Mouse (Mus musculus) lung, postnatal 14 days (tissue): ENCODE results near the gene Pde4dip.

Experiments used
- DNase-seq: peaks from one replicate; pipeline ENCODE4 v3.0.0; 2021

Pde4dip gene

DNA sequence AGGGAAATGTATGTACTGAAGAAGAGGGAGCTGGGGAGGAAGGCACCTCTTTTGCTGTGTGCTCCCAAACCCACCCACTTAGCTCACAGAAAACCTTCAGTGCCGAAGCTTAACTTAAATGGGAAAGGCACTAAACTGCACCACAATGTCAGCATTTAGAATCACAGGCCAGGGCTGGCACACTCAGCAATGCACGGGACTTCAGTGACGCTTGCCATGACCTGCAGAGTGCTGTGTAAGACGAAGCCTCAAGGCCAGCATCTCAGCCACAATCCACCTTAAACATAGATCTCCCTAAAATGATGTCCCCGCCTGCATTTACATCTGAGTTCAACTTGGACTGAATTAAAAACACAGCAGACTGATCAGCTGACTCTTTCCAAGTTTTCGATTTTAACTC lies 91.1 kb downstream of the Pde4dip start:
- DNase-seq: no peak

DNA sequence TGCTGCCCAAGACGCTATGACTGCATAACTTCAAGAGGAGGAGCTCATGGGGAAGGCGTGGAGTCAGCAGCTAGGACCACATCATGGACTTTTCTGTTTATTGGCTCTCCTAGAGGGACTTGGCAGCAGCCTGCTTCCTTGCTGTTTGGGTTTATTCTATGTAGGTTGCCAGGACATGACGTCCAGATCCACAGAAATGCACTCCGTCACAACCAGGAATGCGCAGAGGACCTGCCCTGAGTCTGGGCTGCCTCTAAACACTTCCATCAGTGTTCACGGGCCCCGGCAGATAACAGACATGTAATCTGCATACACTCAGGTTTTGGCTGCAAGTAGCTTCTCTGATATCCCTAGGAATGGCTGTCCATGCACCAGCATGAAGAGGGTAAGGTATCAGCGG lies 94.5 kb downstream of the Pde4dip start:
- DNase-seq: no peak

DNA sequence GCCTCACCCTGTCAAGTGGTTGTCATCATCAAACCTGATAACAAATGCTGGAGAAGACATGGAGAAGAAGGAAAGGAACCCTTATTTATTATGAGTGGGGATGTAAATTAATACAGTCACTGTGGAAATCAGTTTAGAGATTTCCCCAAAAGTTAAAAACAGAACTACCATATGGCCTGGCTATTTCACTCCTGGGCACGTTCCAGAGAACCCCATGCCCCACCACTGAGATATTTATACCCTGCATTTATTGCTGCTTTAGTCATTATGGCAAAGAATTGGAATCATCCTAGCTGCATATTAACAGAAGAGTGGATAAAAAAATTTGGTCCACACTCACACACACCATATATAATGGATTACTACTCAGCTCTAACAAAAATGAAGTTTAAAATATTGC lies 98.4 kb downstream of the Pde4dip start:
- DNase-seq: no peak

DNA sequence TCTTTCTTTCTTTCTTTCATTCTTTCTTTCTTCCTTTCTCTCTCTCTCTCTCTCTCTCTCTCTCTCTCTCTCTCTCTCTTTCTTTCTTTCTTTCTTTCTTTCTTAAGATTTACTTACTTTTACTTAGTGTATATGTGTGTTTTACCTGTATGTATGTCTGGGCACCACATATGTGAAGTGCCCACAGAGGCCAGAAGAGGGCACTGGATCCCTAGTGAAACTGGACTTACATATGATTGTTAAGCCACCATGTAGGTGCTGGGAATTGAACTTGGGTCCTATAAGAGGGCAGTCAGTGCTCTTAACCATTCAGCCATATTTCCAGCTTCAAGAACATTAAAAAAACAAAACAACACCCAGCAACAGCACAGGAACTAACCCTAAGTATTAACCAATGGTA lies 99.2 kb downstream of the Pde4dip start:
- DNase-seq: no peak

DNA sequence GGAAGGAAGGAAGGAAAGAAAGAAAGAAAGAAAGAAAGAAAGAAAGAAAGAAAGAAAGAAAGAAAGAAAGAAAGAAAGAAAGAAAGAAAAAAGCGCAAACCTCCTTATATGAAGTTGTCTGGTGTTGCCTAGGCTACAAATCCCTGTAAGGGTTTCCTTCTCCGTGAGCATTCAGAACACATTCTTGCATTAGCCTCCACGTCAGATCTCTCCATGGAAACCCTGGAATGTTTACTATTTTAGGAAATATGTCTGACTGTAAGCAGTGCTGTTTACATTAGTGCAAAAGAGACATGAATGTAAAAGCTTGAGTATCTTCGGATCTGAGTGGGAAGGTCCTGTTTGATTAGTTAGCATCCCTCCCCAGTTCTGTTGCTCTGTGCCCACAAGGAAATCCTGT lies 112.3 kb downstream of the Pde4dip start:
- no peak for DNase-seq

DNA sequence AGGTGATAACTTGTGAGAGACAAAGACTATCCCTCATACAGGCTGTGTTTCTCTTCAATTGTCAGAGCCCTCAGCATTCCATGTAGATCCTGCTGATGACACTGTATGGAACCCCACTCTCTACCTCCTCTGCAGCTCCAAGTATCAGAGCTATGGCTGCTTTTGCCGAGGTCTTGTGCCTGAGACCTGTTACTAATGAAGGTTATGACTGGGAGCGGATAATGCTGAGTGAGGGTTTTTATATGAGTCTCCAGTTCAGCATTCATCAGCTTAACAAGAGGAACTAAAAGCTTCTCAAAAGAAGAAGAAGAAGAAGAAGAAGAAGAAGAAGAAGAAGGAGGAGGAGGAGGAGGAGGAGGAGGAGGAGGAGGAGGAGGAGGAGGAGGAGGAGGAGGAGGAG lies 112.8 kb downstream of the Pde4dip start:
- DNase-seq: no peak

DNA sequence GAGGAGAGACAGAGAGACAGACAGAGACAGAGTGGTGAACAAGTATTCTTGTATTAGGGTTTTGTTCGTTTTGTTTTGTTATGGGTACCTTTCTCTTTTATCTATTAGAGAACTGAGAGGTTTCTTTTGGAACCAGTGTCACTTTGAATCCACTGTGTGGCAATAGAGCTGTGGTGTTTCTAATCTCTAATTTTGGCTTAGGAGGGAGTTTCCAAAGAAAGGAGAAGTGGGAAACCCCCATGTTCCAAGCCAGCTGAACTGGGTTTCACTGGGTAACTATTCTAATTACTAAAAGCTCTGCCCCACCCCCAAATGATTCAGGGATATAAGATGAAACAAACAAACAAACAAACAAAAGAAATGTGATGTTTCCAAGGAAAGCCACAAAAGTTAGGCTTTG lies 113.6 kb downstream of the Pde4dip start:
- DNase-seq: no peak

DNA sequence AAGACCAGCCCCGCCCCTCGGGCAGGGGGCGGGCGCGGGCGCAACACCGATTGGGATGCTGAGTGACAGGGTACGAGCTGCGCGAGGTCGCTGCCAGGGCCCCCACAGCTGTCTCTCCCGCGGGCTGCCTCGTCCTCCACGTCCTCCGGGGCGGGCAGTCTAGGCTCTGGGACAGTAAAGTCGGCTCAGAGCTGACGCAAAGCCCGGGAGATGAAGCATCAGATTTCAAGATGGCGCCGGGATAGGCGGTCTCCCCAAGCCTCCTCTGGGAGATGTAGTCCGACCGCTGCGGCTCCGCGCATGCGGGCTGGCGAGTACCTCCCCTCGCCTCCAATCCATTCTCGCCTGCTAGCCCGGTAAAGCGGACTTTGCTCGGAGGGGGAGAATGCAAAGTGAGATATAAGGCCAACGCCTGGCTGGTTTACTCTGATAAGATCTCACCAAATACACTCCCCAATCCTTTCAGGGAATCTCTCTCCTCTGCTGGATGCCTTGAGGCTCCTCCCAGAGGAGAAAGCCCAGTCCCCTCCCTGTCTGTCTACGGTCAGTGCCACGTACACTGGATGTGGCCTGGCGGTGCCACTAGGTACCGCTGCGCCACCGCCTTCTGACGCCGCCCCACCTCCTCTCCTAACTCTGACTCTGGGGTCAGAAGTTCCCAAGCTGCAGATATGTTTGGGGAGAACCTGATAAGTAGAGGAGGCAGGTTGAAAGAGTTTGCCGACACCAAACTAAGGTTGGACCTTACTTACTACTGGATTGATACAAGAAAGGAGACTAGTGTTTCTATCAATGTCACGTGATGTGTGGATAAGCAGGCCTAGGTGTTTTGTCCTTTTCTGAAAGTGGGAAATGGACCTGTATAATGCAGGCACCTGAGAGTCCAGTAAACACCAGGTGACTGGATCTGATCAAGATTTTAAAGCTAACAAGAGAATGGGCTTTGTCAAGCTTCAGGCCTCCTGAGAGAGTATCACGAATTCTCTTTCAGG lies 120.4 kb downstream of the Pde4dip start:
- DNase-seq: peak; percentile 91

DNA sequence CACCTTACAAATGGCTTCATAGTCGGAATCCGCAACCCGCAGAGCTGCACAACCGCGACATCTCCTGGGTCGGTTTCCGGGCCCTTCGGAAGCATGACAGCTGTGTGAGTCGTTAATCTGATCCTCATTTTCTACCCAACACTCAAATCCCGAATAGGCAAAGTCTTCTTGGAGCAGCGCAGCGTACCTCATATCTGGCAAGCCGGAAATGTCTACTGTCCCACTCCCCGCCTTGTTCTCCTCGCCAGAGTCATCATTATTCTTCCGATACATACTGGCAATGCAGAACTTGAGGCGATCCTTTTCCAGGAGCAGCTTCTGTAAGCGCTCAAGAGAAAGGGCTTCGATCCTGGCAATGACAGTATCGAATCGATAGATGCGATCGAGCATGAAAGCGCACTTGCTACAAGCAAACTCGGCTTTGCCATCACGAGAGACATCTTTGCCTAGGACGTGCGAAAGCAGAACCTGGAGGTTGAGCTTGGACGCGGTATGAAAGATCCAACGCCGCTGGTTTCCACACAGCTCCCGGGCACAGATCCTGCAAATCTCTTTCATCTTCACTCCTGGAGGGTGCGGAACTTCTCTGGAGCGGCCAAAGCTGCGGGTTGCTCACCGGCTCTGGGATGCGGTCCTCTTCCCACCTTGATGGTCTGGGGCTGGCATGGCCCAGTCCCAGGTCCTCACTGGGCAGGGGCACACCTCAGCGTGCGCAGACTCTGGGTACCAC lies 121.3 kb downstream of the Pde4dip start:
- peak; percentile 15 for DNase-seq

DNA sequence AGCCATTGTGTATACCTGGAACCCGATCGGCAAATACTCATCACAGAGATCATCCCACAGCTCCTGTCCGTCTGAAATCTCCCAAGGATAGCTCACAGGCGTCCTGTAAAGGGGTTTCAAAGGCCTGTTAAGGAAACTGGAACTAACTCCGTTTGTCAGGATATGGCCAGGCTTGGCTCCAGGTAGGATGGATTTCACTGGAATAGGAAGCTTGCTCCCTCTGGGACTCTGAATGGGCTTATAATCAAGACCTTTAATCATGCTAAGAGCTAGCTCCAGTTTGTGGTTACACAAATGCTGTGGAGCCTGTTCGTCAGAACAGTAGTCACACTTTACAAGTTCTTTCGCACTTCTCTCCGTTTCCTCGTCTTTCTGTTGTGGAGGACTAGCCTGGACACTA lies 122.0 kb downstream of the Pde4dip start:
- DNase-seq: no peak

DNA sequence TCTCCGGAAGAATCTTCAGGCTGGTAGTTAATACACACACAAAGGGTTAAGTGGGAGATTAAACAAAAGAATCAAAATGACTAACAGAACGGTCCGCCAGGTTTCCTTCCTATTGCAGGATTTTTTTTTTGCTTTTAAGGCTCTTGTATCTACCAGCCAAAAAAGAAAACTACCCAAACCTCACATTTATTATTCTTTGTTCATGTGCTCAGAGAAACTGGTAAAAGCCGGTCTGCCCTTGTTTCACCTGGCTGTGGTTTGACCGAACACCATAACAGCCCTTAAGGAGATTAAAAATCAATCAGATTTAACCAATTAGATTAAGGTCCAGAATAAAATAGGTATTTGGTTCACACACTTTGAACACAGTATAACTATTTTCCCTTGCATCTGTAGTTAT lies 124.4 kb downstream of the Pde4dip start:
- no peak for DNase-seq

DNA sequence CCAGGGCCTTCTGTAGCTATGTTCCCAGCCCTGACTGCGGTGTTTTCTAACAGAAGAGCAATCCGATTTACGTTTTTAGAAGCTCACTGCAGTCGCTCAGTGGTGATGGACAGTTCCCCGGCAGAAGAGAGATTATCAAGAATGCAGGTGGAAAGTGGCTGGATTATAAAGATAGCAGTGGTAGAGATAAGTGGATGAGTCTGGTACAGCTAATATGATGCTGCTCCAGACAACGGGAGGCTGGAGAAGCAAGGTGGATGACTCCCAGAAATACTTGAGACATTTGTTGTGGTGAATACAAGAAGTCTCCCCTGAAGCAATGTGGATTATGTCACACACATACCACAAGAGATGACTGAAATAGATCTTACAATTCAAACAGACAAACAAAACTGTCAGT lies 126.6 kb downstream of the Pde4dip start:
- DNase-seq: no peak

DNA sequence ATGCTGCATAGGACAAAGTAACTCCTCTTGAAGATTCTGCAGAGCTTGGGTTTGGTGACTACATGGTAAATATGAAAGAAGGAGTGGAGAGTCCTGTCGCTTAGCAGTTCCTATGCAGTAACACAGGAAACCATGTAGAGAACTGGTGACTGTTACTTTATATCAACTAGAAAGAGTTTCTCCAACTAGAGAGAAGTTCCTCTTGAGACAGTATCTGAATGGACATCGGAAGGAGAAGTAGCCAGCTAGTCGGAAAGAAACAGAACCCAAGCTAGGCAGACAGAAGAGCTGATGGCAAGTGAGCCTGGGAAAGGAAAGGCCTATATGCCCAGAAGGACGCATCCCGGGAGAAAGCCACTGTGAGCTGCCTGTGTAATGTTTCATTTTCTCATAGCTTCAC lies 127.3 kb downstream of the Pde4dip start:
- DNase-seq: no peak

DNA sequence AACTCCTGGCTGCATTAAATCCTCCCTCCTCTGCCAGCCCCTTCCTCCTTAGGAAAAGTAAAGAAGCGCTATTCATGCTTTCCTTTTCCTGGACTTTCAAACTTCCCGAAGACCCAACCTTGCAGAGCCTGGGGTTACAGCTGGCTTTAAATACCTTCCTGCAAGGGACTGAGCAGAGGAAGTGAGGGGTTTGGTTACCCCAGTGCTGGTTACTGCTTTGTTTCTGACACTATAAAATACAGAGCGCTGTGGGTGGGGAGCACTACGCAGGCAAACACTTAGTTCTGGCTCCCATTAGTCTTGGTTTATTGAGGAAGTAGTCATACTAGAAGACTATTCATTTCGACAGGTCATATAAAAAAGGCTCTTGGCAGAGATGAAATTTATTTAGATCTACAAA lies 128.7 kb downstream of the Pde4dip start:
- no peak for DNase-seq

DNA sequence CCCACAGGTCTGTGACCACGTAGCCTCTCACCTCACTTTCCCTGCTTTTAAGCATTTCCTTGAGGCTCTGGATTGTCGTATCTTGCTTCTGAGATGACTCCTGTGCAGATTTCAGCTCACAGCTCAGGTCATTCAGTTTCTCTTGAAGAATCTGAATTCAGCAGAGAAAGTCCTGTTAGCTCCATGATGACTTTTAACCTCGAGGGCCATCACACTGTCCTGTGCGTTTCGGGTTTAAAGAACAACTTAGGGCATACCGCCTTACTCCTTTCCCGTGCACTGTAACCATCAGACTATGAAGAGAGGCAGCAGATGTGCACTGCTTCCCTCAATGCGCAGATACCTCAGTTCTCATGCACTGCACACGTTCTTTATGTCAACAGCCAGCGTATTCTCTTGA lies 131.0 kb downstream of the Pde4dip start:
- DNase-seq: no peak

DNA sequence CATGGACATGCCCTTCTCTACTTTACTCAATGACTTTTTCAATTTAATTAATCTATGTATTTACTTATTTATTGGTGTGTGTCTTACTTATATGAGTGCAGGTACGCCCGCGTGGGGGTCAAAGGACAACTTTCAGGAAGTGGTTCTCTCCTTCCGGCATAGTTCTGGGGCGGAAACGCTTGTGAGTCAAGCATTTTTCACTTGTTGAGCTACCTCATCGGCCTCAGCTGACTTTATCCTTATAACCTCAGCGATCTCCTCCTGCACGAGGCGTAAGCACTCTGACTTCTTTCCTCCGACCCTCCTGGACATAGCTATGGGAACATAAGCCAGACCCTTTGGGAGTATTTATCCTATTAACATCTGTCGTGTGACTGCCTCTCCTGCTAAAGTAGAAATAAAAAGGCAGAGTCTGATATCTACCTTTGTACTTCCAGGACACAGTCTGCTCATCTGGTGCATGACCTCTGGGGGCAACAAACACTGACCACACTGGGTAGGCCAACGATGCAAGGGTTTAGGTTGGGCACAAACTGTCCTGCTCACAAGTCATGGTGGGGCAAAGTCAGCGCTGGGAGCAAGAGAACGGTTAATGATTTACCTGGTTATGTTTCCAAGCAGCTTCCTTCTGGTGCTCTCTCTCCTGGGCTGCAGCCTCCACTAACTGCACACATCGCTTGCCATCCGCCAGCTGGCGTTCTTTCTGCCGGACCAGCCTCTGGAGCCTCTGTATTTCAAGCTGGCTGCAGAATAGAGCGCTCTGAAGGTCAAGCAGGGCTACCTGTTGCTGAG lies 132.0 kb downstream of the Pde4dip start:
- DNase-seq: no peak

DNA sequence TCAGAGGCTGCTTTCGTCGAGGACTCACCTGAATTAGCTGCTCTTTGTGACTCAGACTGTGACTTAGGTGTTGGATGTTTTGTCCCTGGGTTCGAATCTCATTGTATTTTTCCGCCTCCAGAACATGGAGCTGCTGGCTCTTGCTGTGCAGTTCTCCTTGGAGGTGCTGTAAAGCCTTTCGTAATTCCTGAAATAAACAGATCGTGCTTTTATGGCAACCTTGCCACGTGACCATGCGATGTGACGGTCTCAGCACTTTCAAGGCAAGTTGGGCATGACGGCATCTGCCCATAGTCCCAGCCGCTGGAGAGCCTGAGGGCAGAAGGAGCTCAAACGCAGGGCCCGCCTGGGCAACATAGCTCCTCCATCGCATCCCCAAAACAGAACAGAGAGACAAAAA lies 133.1 kb downstream of the Pde4dip start:
- no peak for DNase-seq

DNA sequence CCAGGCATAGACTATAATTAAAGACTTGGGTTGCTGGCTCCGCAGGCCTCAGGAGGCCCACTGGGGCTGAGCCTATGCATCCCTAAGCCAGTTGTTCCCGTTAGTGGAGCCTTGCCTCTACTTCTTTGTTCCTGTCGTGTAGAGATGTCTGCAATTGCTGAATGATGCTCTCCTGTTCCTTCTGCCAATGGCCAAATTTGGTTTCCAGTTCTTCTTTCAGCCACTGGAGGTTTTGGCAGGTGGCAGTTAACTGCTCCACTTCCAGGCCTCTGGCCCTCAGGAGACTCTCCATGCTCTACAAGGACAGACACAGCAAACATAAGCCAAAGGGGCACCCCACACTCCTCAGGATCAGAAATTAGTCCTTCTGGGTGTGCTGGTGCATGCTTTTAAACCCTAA lies 135.6 kb downstream of the Pde4dip start:
- no peak for DNase-seq

DNA sequence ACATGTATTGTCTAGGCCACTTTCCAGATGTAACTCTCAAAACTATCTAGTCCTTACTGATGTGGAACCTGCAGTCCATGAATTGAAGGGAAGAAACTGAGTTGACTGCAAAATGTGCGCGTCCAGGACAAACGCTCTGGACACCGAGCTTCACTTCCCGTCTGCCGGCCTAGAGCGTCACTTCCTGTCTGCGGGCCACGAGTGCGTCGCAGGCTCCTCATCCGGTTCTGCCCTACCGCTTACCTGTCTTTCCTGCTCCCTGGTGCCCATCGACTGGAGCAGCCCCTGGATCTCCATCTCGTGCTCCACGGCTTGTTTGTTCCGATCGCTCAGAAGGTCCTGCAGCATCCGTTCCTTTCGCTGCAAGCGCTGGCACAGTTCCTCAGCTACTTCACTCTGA lies 136.9 kb downstream of the Pde4dip start:
- DNase-seq: no peak

DNA sequence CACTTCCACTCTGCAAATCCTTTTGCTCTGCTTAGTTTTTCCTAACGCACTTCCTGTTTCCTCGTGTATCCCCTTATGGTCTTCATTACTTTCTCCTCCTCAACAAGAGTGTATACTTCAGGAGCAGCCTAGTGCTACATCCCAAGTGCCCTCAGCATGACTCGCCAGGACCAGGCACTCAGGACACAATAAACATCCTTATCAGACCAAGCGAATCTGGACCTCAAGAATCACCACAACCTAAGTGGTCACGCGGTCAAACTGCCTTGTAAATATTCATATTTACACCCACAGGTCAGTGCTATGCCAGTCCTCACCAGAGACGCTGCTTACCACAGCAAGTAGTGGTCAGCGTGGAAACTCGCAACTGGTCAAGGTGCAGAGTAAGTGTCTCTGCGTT lies 139.7 kb downstream of the Pde4dip start:
- DNase-seq: no peak

DNA sequence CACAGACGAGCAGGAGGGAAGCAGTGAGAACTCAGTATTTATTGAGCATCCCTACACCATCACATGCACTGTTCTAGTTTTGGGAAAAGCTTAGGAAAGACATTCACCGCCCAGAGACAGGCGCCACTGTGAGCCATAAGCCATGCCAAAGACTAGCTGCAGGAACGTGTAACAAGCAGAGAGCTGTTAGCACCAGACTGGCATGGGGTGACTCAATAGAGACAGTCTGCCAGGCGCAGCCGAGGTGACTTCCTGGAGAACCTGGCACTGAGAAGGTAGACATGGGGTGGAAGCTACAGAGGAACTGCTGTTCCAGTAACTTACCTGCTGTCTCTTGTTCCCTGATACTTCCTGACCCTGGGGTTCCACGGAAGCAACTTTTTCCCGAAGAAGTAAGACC lies 145.7 kb downstream of the Pde4dip start:
- DNase-seq: no peak

DNA sequence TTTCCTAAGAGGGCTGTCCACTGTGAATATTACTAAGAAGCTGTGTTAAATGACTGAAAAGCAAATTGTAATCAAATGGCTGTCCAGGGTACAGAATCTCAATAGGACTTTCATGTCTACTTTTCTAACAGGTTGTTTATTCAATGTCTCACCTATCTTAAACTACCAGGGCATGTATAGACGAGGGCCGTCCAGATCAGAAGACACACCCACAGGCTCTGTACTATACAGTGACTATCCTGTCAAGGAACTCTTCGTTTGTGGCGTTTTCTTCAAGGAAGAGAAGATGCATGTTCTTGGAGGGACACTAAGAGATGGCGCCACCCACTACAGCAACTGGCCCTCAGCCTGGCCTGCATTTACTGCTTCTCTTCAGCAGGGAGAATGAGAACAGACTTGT lies 152.9 kb downstream of the Pde4dip start:
- DNase-seq: no peak

DNA sequence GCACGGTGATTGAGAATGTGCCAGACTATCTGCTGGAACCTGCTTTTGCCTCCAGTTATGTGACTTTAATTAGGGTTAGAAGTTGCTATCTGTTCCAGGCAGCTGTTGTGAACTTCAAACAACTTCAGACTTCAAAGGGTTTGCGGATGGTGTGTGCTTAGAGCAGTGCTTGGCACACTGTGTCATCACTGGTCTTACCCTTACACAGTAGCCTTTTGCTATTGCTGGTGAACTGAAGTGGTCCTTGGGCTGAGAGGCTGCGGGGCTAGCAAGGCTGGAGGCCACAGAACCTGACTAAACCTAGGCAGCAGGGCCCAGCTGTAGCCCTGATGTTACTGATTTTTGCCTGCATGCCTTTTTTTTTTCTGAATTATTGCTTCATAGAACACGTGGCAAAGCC lies 154.2 kb downstream of the Pde4dip start:
- no peak for DNase-seq

DNA sequence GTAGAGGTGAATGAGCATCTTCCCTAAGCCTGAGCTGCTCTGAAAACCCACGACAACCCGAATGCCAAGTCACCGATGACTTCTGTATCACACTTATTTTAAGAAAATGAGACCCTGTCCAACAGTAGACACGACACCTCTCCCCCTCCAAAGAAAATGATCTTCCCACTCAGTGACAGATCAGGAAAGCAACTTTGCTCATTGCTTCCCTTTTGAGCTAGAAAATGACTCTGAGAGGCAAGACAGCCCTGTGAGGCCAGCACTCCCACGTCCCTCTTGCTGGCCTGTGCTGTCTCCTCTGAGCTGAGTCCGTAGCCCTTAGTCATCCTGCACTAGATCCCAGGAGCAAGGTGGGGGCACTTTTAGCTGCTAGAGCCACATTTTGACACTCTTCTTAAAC lies 155.9 kb downstream of the Pde4dip start:
- DNase-seq: no peak
